Mouse (Mus musculus) MEL (cell line): Measurements from ENCODE around the gene Slc2a1.

Experiments used
- CTCF ChIP-seq, 3 experiments: IDR thresholded peaks in 2 of 3; conservative IDR thresholded peaks in 1 of 3; 2 replicates each; pipeline ENCODE4 v1.5.1; 2011 to 2012; ENCODE audit warnings: low read length in 3 of 3, low read depth in 2 of 3, mild to moderate bottlenecking in 2 of 3, improper control_type of control experiment in 1 of 3, inconsistent platforms in 1 of 3, mixed read lengths in 1 of 3, moderate library complexity in 1 of 3; ENCODE audit not compliant: control insufficient read depth in 1 of 3, insufficient read depth in 1 of 3, poor library complexity in 1 of 3, severe bottlenecking in 1 of 3
- JUND ChIP-seq: IDR thresholded peaks from 2 replicates; pipeline ENCODE4 v1.6.1; 2011; ENCODE audit warnings: low read depth, mild to moderate bottlenecking, improper control_type of control experiment, low read length
- POLR2AphosphoS5 ChIP-seq: IDR thresholded peaks from 2 replicates; pipeline ENCODE4 v1.6.1; 2012; ENCODE audit warnings: low read depth, borderline replicate concordance, mild to moderate bottlenecking, inconsistent platforms, low read length, moderate library complexity, mixed read lengths

- TF ChIP-seq CTCF (IDR thresholded peaks at IDR 0.05 in 2 of 3, conservative IDR thresholded peaks at IDR 0.05 in 1 of 3; ENCODE audit: control insufficient read depth in 1 of 3, insufficient read depth in 1 of 3, low read depth in 2 of 3, low read length in 3 of 3, poor library complexity in 1 of 3, severe bottlenecking in 1 of 3) (no peak), JUND (no peak), POLR2AphosphoS5 (no peak)
These were observed 58.6 kb downstream of the Slc2a1 start for GRCm38 (mm10) chr4:119167068-119167467.
